Mouse (Mus musculus) heart, adult 2 months (tissue): ENCODE data around the gene Cdhr4. TPM values are rescaled to one million over a fixed set of nuclear protein-coding genes. Genes with fewer than 3 reads are reported as not detected.

Source experiments
- DNase-seq, 2 experiments: peaks; one replicate each; pipeline ENCODE4 v3.0.0; 2021
- H3K27ac ChIP-seq: fragments of 200-600 bp; 2 replicates; pipeline ENCODE4 v1.8.1; 2022
- H3K27me3 ChIP-seq: fragments of 200-500 bp; 2 replicates; pipeline ENCODE4 v1.6.1; 2012; ENCODE audit warnings: mild to moderate bottlenecking, low read length, inconsistent platforms, mixed read lengths; ENCODE audit not compliant: control insufficient read depth, insufficient read depth
- H3K36me3 ChIP-seq: fragments of 200-500 bp; 2 replicates; pipeline ENCODE4 v1.6.1; 2012; ENCODE audit warnings: low read length, inconsistent platforms; ENCODE audit not compliant: control insufficient read depth, insufficient read depth
- H3K4me1 ChIP-seq: fragments of 200-500 bp; 2 replicates; pipeline ENCODE4 v1.6.1; 2011; ENCODE audit warnings: low read length; ENCODE audit not compliant: control insufficient read depth, insufficient read depth
- H3K4me3 ChIP-seq: fragments of 200-600 bp; 2 replicates; pipeline ENCODE4 v1.8.1; 2022
- H3K79me2 ChIP-seq: fragments of 200-500 bp; replicated peaks from 2 replicates; pipeline ENCODE4 v1.6.1; 2012; ENCODE audit warnings: mild to moderate bottlenecking, inconsistent platforms, low read length, moderate library complexity, mixed read lengths; ENCODE audit not compliant: control insufficient read depth, insufficient read depth
- H3K9ac ChIP-seq: fragments of 200-500 bp; 2 replicates; pipeline ENCODE4 v1.6.1; 2012; ENCODE audit warnings: low read depth, mild to moderate bottlenecking, control low read depth, inconsistent platforms, low read length, mixed read lengths
- CTCF ChIP-seq: fragments of 200-600 bp; IDR thresholded peaks from 2 replicates; pipeline ENCODE4 v1.8.1; 2022; ENCODE audit warnings: antibody characterized with exemption, mild to moderate bottlenecking, moderate library complexity
- EP300 ChIP-seq: fragments of 200-500 bp; IDR thresholded peaks from 2 replicates; pipeline ENCODE4 v1.6.1; 2011; ENCODE audit warnings: low read depth, low read length, control low read depth; ENCODE audit not compliant: insufficient read depth
- POLR2A ChIP-seq: fragments of 200-500 bp; IDR thresholded peaks from 2 replicates; pipeline ENCODE4 v1.6.1; 2011; ENCODE audit warnings: mild to moderate bottlenecking, low read depth, low read length, control low read depth; ENCODE audit not compliant: insufficient read depth
- WGBS: fragments of 180-500 bp; shearing (Covaris S2); methylation state at CpG from one replicate; pipeline ENCODE4 v1.1.7; 2018; 5-methylcytosine and 5-hydroxymethylcytosine counted together
- intact Hi-C: fragments of 180-260 bp; cut with DNase I; formaldehyde crosslinking; loops from one replicate; pipeline ENCODE4 v1.15.1; 2025
- polyA plus RNA-seq: library from polyadenylated mRNA; depleted of rRNA; stranded (reverse); fragments of >200 nt; gene quantifications from 2 replicates; pipeline ENCODE4 v1.2.3, GENCODE M21; 2012
- total RNA-seq, 2 experiments: library from RNA; stranded (reverse); gene quantifications; 2 replicates each; pipeline ENCODE4 v1.2.3; 2021

Cdhr4 gene
- total and polyA plus RNA-seq, 3 experiments, result 0.20 to 8.8 (median 1.1) TPM

GRCm38 (mm10) chr9:107981684-107982605 lies 10.4 kb upstream of the Cdhr4 start:
- TF ChIP-seq CTCF (no peak), POLR2A (peak; percentile 82), EP300 (no peak; the same call in 1 of the 2 replicates)
- 24% methylated on average over 7 of the region's 7 CpGs for WGBS
- Histone ChIP-seq H3K4me3 (peak overlapping the region; percentile 44), H3K4me1 (peaks cover 24% of the 10 kb centered on the region), H3K36me3 (no peaks in the 10 kb centered on the region; the same call in 1 of the 2 replicates), H3K27me3 (no peaks in the 10 kb centered on the region), H3K79me2 (no peaks in the 10 kb centered on the region), H3K27ac (peak overlapping the region; percentile 97), H3K9ac (peak overlapping the region; percentile 53)
- DNase-seq, result peak in 1 of 2 experiments; percentile 35
- intact Hi-C loops, result no loop called here

GRCm38 (mm10) chr9:107982681-107983346 lies 9.5 kb upstream of the Cdhr4 start, which contains the start of gene Gm20661:
Gene Gm20661, plus strand, starts transcription at chr9:107983058.
- Histone ChIP-seq H3K4me3 (peak within 1 kb of the TSS; percentile 94), H3K79me2 (no peaks in the 10 kb centered on the region), H3K27me3 (no peaks in the 10 kb centered on the region), H3K27ac (peak within 1 kb of the TSS; percentile 97), H3K9ac (peak within 1 kb of the TSS; percentile 81), H3K4me1 (peaks cover 24% of the 10 kb centered on the region), H3K36me3 (no peaks in the 10 kb centered on the region; the same call in 1 of the 2 replicates)
- intact Hi-C loops, result no loop called here
- WGBS, result 14% methylated on average over 14 of the region's 14 CpGs
- TF ChIP-seq EP300 (peak; percentile 98), CTCF (no peak), POLR2A (peak; percentile 86)
- peak; percentile 82 to 89 for DNase-seq

- H3K27me3 ChIP-seq, result no peaks in the 10 kb centered on the region
- intact Hi-C loops, result no loop called here
- peak; percentile 87 to 92 for DNase-seq
- H3K4me3 ChIP-seq, result peak overlapping the region; percentile 94
- peak overlapping the region; percentile 97 for H3K27ac ChIP-seq
- H3K36me3 ChIP-seq, result no peaks in the 10 kb centered on the region; the same call in 1 of the 2 replicates
- peak; percentile 87 for TF ChIP-seq POLR2A
- peak; percentile 99 for TF ChIP-seq EP300
- no peak for TF ChIP-seq CTCF
- WGBS, result 24% methylated on average over 4 of the region's 4 CpGs
- peaks cover 24% of the 10 kb centered on the region for H3K4me1 ChIP-seq
- H3K9ac ChIP-seq, result peak overlapping the region; percentile 81
- no peaks in the 10 kb centered on the region for H3K79me2 ChIP-seq
Observed at GRCm38 (mm10) chr9:107983421-107983890, 8.8 kb upstream of the Cdhr4 start.

GRCm38 (mm10) chr9:107984052-107984753 lies 8.1 kb upstream of the Cdhr4 start:
- 30% methylated on average over 19 of the region's 19 CpGs for WGBS
- no peaks in the 10 kb centered on the region for H3K27me3 ChIP-seq
- peak overlapping the region; percentile 81 for H3K9ac ChIP-seq
- H3K4me3 ChIP-seq, result peak overlapping the region; percentile 94
- no peaks in the 10 kb centered on the region; the same call in 1 of the 2 replicates for H3K36me3 ChIP-seq
- TF ChIP-seq POLR2A, result no peak
- no peak for TF ChIP-seq EP300
- no peak for TF ChIP-seq CTCF
- peaks cover 23% of the 10 kb centered on the region for H3K4me1 ChIP-seq
- peak overlapping the region; percentile 97 for H3K27ac ChIP-seq
- peak in 1 of 2 experiments; percentile 59 for DNase-seq
- H3K79me2 ChIP-seq, result no peaks in the 10 kb centered on the region
- intact Hi-C loops, result no loop called here

- peak overlapping the region; percentile 97 for H3K27ac ChIP-seq
- H3K27me3 ChIP-seq, result no peaks in the 10 kb centered on the region
- H3K79me2 ChIP-seq, result no peaks in the 10 kb centered on the region
- no peaks in the 10 kb centered on the region; the same call in 1 of the 2 replicates for H3K36me3 ChIP-seq
- peaks cover 22% of the 10 kb centered on the region for H3K4me1 ChIP-seq
- DNase-seq, result peak; percentile 41 to 53
- intact Hi-C loops, result no loop called here
- TF ChIP-seq CTCF (no peak), POLR2A (no peak), EP300 (no peak)
- H3K4me3 ChIP-seq, result peak overlapping the region; percentile 94
- peak overlapping the region; percentile 81 for H3K9ac ChIP-seq
- 38% methylated on average over 9 of the region's 9 CpGs for WGBS
Observed at GRCm38 (mm10) chr9:107984754-107985055, 7.6 kb upstream of the Cdhr4 start.
